Mouse (Mus musculus): Measurements from ENCODE around the gene Rprml. TPM values are rescaled to one million over a fixed set of nuclear protein-coding genes. Genes with fewer than 3 reads are reported as not detected.

Gene Rprml
- total and polyA plus RNA-seq, 3 experiments: not detected

GRCm38 (mm10) chr11:103627453-103627852 is 21.9 kb upstream of the Rprml start:
- Histone ChIP-seq H3K4me1 (ENCODE audit: control insufficient read depth in 1 of 2, insufficient read depth in 2 of 2, low read length in 2 of 2) (no peaks in the 10 kb centered on the region), H3K9me3 (replicated peaks; ENCODE audit: insufficient read depth, low read length) (no peaks in the 10 kb centered on the region), H3K4me3 (ENCODE audit: control insufficient read depth in 1 of 2, insufficient read depth in 1 of 2, low read depth in 2 of 2, low read length in 2 of 2) (no peak overlapping the region), H3K9ac (ENCODE audit: control insufficient read depth, low read depth, low read length, poor library complexity, severe bottlenecking) (no peak overlapping the region), H3K79me2 (ENCODE audit: control insufficient read depth, insufficient read depth, low read length, poor library complexity) (no peaks in the 10 kb centered on the region), H3K36me3 (ENCODE audit: control insufficient read depth in 1 of 2, insufficient read depth in 2 of 2, low read length in 2 of 2) (no peaks in the 10 kb centered on the region), H3K27me3 (ENCODE audit: control insufficient read depth in 1 of 2, insufficient read depth in 2 of 2, low read length in 2 of 2) (peaks cover 10 to 19% of the 10 kb centered on the region in 2 experiments), H3K27ac (ENCODE audit: control insufficient read depth, low read depth, low read length) (no peak overlapping the region)
- no peak for DNase-seq (ENCODE audit: low read depth, low spot score)
- no peak for TF ChIP-seq ETS1 (IDR thresholded peaks at IDR 0.05; ENCODE audit: low read depth, low read length)
- no peak for TF ChIP-seq ELF1 (IDR thresholded peaks at IDR 0.05; ENCODE audit: low read depth, low read length)
- no peak for TF ChIP-seq MYB (IDR thresholded peaks at IDR 0.05; ENCODE audit: low read depth, low read length)
- no peak for TF ChIP-seq BHLHE40 (IDR thresholded peaks at IDR 0.05; ENCODE audit: borderline replicate concordance, low read depth, low read length)
- TF ChIP-seq SIN3A (IDR thresholded peaks at IDR 0.05; ENCODE audit: low read length): no peak
- TF ChIP-seq MAFK (IDR thresholded peaks at IDR 0.05; ENCODE audit: borderline replicate concordance, low read depth, low read length): no peak
- TF ChIP-seq NELFE (IDR thresholded peaks at IDR 0.05; ENCODE audit: low read depth, low read length): no peak
- no peak for TF ChIP-seq MYC (IDR thresholded peaks at IDR 0.05; ENCODE audit: low read depth, low read length)
- no peak for TF ChIP-seq TAL1 (IDR thresholded peaks at IDR 0.05; ENCODE audit: low read length)
- TF ChIP-seq USF2 (IDR thresholded peaks at IDR 0.05; ENCODE audit: borderline replicate concordance in 1 of 2, insufficient read depth in 1 of 2, low read depth in 1 of 2, low read length in 2 of 2): no peak
- no peak for TF ChIP-seq NRF1 (IDR thresholded peaks at IDR 0.05; ENCODE audit: insufficient read depth, low read depth, low read length, poor library complexity, severe bottlenecking)
- TF ChIP-seq JUND (IDR thresholded peaks at IDR 0.05; ENCODE audit: low read depth, low read length): no peak
- TF ChIP-seq KAT2A (conservative IDR thresholded peaks at IDR 0.05; ENCODE audit: low read depth, low read length): no peak

GRCm38 (mm10) chr11:103634806-103635205 is 14.6 kb upstream of the Rprml start:
- Histone ChIP-seq H3K4me1 (ENCODE audit: control insufficient read depth in 1 of 2, insufficient read depth in 2 of 2, low read length in 2 of 2) (no peaks in the 10 kb centered on the region), H3K79me2 (ENCODE audit: control insufficient read depth, insufficient read depth, low read length, poor library complexity) (no peaks in the 10 kb centered on the region), H3K27ac (ENCODE audit: control insufficient read depth, low read depth, low read length) (no peak overlapping the region), H3K9me3 (replicated peaks; ENCODE audit: insufficient read depth, low read length) (no peaks in the 10 kb centered on the region), H3K9ac (ENCODE audit: control insufficient read depth, low read depth, low read length, poor library complexity, severe bottlenecking) (no peak overlapping the region), H3K36me3 (ENCODE audit: control insufficient read depth in 1 of 2, insufficient read depth in 2 of 2, low read length in 2 of 2) (no peaks in the 10 kb centered on the region), H3K4me3 (ENCODE audit: control insufficient read depth in 1 of 2, insufficient read depth in 1 of 2, low read depth in 2 of 2, low read length in 2 of 2) (no peak overlapping the region), H3K27me3 (ENCODE audit: control insufficient read depth in 1 of 2, insufficient read depth in 2 of 2, low read length in 2 of 2) (peaks cover 2 to 5% of the 10 kb centered on the region in 2 experiments; a peak in 3 of 4 replicates)
- TF ChIP-seq HCFC1 (IDR thresholded peaks at IDR 0.05; ENCODE audit: low read depth, low read length) (no peak), UBTF (IDR thresholded peaks at IDR 0.05; ENCODE audit: borderline replicate concordance, insufficient read depth, low read depth, low read length) (no peak), RAD21 (IDR thresholded peaks at IDR 0.05; ENCODE audit: low read depth, low read length) (no peak)
- DNase-seq (ENCODE audit: low read depth, low spot score): no peak

Measured in MEL (cell line).